Mouse (Mus musculus): Measurements from ENCODE around the gene Taf12. TPM values are rescaled to one million over a fixed set of nuclear protein-coding genes. Genes with fewer than 3 reads are reported as not detected.

Gene Taf12
- total RNA-seq (2023): 30.0 and 35.4 TPM in 2 replicates

DNA sequence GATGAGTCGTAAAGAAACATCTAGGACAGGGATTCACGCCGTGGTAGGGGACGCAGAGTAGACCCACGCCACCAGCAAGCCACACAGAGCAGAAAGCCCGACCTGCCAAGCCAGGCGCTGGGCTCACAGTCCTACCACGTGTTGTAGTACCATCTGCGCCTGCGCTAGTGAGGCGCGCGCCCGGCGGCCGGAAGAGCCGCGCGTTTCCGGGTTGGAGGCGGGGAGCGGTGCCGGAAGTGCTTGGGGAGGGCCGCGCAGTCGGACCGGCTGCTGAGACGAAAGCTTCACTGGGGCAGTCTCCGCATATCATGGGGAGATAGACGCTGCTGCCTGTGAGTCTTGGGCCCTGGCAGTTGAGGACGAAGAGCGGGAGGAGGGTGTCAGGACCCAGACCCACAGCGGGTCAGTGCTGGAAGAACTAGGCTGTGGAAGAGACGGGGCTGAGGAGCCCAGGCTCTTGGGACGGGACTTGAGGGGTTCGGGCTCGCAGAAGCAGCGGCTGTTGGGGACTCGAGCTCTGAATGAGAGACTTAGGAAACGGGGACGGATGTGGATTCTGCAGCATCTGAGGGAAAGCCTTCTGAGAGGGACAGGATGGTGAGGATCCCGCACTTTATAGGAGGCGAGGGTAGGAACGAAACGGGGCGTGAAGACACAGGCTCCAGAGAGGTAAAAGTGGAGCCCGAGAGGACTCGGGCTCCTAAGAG is at the start of gene Taf12:
TSS of gene Taf12 (plus strand) at position 220 of the 707 bp plus-strand sequence.

DNA sequence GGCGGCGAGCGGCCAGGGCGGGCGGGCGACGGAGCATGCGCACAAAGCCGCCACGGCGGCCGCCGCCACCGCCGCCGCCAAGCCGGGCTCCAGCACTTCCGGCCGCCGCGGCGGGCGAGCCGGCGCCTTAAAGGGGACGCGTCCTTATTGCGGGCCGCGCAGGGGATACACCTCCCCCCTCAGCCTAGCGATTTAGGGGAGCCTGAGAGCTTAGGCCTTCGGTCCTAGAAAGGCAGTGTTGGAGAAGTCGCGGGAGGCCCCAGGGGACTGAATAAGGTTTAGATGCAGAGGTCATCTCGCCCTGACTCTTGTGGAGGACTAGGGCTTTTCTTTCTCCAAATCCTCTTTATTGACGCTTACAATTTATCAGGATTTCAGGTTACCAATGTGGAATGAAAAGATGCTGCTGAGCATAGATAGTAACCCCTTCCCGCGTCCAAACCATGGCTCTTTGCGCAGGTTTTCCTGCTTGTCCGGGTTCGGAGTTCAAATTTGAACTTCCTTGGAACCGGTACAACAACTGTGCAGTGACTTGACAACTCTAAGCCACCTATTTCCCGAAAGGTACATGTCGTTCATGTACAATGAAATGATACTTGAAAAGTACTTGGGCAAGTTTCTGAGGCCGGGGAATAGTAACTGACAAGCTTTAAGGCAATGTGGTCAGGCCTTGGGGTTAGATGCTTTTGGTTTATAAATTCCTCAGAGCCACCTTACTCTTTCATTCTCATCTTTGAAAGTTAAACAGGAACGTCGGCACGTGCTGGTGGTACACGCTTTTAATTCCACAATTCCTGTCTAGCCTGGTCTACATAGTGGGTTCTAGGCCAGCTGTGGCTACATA is 12.4 kb upstream of the Taf12 start, which contains the start of gene Gmeb1:
TSS of gene Gmeb1 (minus strand) at position 89 of the 844 bp plus-strand sequence.

GRCm38 (mm10) chr4:132302939-132303479 is 28.8 kb downstream of the Taf12 start, which contains the start of gene Rab42:
TSS of gene Rab42 (minus strand) at chr4:132303385.

DNA sequence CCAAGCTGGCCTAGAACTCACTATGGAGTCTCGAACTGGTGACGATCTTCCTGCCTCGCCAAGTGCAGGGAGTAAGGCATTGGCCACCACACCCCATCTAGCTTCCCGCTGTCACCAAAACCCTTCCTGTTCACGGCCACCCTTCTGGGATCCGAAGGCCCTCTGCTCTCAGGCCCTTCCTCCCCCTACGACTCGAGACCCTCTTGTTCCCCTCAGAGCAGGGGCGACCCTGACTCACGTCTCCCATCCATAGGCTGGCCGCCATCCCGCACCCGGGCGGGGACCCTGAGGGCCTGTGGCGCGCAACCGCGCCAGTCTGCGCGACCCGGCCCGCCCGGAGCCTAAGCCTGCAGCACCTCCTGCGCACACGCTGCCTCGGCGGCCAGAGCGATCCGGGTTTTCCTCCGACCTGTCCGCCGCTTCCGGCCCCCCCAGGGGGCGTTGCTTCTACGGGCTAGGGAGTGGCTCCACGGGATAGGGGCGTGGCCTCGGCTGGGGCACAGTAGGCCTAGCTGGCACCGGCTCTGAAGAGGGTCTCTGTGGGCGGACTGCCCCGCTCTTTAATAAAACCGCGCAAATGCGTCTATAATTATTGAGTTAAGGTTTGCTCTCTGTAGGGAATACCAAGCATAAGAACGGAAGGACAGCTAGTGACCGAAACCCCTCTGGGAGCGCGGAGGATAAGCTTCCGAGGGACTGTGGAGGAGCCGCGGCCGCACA is 55.1 kb downstream of the Taf12 start, which contains the start of gene Trnau1ap:
TSS of gene Trnau1ap (minus strand) at position 424 of the 720 bp plus-strand sequence.

Other genes starting within 250 kb of the Taf12 start
- 0.23 TPM in 1 of 2 replicates, not detected in the other for gene Gm10300, start 199.7 kb upstream of the Taf12 start, total RNA-seq (2023)
- 62.6 and 66.6 TPM in 2 replicates for gene Epb41, start 199.1 kb upstream of the Taf12 start, total RNA-seq (2023)
- not detected in 2 replicates for gene Oprd1, start 129.9 kb upstream of the Taf12 start, total RNA-seq (2023)
- 39.0 and 46.9 TPM in 2 replicates for gene Ythdf2, start 62.1 kb upstream of the Taf12 start, total RNA-seq (2023)
- 28.8 and 41.7 TPM in 2 replicates for gene Gmeb1, start 12.8 kb upstream of the Taf12 start, total RNA-seq (2023)
- not detected in 2 replicates for gene Rab42, start 29.0 kb downstream of the Taf12 start, total RNA-seq (2023)
- gene Trnau1ap, start 55.2 kb downstream of the Taf12 start, total RNA-seq (2023): 7.3 and 11.0 TPM in 2 replicates
- 23.8 and 28.7 TPM in 2 replicates for gene Rcc1, start 79.2 kb downstream of the Taf12 start, total RNA-seq (2023)
- 20.8 and 21.7 TPM in 2 replicates for gene Phactr4, start 148.1 kb downstream of the Taf12 start, total RNA-seq (2023)
- gene Med18, start 189.5 kb downstream of the Taf12 start, total RNA-seq (2023): 3.0 and 3.4 TPM in 2 replicates
- 74.6 and 86.3 TPM in 2 replicates for gene Sesn2, start 236.1 kb downstream of the Taf12 start, total RNA-seq (2023)

All from neutrophil, adult 65 days (primary cell).